Mouse (Mus musculus): ENCODE measurements around the gene Trio. TPM values are rescaled to one million over a fixed set of nuclear protein-coding genes. Genes with fewer than 3 reads are reported as not detected.

Trio gene
- polyA plus RNA-seq, 1 experiment = 47.5 TPM

DNA sequence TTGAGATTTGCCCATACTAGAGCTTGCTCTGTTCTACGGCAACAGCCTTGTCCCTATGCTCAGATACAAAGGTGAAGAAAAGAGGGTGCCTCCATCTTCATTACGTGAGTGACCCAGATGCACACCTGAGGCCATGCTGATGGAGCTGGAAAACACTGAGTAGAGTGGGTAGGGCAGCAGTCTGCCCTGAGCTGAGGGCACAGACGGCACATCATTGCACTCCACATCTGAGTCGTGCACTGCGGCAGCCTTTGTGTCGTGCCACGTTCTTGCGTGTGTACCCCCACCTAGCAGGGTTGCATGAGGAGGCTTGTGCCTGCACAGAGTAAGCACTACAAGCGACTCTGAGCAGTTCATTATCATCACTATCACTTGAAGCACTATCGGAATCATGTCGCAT lies 80.8 kb downstream of the Trio start:
- TF ChIP-seq POLR2A (IDR thresholded peaks at IDR 0.05; ENCODE audit: borderline replicate concordance, extremely low read depth, low read depth, low read length) = no peak
- no peak for TF ChIP-seq CTCF (IDR thresholded peaks at IDR 0.05; ENCODE audit: insufficient read depth, low read length)

DNA sequence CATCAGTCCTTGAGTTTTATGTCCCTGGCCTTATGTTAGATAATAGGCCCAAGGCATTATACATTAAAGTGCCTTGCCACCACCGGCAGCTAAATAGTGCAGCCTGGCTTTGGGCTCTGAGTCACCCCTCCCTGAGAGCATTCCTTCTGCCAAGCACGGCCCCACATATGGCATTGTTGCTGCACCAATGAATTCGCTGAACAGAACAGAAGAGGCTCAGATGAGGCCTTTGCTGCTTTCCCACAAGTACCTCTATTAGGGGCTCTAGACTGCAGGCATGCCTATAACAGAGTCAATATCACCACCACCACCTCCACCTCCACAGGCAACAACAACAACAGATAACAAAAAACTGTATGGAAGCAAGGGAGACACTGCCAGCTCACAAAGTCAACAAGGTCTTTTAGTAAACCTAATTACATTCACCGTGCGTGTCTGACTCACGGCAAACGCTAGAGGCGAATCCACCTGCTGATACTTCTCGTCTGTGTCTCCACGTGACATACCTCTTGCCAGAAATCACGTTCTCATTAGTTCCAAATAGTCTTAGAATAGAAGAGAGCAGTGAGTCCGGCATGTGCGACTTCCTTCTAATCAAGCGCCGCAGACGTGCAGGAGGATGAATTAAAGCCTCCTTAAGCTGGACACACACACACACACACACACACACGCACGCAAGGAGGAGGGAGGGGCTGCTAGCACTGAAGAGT lies 82.0 kb downstream of the Trio start:
- 55% methylated on average over 18 of the region's 18 CpGs for WGBS
- H3K4me3 ChIP-seq (replicated peaks; ENCODE audit: extremely low read depth, low read depth, low read length) = no peak overlapping the region
- peaks cover 9% of the 10 kb centered on the region for H3K4me1 ChIP-seq (ENCODE audit: control insufficient read depth, insufficient read depth, low read length)
- DNase-seq = no peak
- no peak for TF ChIP-seq CTCF (IDR thresholded peaks at IDR 0.05; ENCODE audit: insufficient read depth, low read length)
- TF ChIP-seq POLR2A (IDR thresholded peaks at IDR 0.05; ENCODE audit: borderline replicate concordance, extremely low read depth, low read depth, low read length) = no peak

More for the DNA sequence above, 80.8 kb downstream of the Trio start:
- H3K4me1 ChIP-seq (ENCODE audit: control insufficient read depth, insufficient read depth, low read length) = peaks cover 9% of the 10 kb centered on the region
- DNase-seq = no peak
- no peak overlapping the region for H3K4me3 ChIP-seq (replicated peaks; ENCODE audit: extremely low read depth, low read depth, low read length)
- WGBS = 89% methylated on average over 11 of the region's 11 CpGs

DNA sequence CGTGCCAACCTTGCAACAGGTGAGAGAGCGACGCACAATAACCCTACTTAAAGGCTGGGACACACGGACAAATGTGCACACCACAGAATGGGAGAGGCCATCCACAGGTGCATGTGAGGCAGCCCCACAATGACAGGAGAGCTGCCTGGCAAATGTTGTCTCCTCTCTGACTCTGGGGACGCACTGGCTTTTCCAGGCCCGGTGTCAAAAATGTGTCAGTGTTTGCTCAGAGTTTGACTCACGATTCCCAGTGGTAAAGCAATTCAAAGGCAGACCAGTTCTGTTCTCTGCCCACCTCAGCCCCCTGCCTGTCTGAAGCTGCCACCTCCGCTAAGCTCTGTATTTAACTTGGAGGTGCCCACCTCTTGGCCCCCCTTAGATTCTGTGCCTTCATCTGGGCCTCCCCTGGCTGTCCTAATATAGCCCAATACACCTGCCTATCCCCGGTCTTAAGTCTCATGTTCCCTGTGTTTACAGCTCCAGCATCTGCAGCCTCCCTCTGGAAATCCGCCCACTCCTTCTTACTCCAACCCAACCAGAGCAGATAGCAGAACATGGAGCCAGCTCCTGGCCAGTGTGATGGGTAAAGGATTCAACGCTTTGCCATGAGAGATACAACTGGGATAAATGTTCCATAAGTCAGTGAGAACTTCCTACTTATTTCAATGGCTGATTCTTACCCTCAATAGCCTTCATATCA lies 83.3 kb downstream of the Trio start:
- peaks cover 16% of the 10 kb centered on the region for H3K4me1 ChIP-seq (ENCODE audit: control insufficient read depth, insufficient read depth, low read length)

DNA sequence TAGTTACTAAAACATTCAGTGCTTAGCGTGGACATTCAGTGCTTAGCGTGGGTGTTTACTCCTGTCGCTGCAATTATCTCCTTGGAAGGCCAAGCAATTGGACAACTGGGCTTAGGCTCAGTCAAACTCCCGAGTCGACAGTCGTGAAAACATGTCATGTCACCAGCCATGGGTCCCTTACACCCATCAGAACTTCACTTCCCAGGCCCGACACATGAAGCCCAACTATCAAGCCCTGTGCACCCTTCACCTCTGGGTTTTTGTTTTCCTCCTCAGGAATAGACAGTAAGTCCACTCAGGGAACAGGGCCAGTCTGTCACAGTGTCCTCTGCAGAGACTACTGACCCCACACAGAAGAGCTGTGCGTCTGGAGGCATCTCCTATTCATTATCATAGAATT lies 84.2 kb downstream of the Trio start:
- WGBS = 47% methylated on average over 8 of the region's 8 CpGs
- TF ChIP-seq POLR2A (IDR thresholded peaks at IDR 0.05; ENCODE audit: borderline replicate concordance, extremely low read depth, low read depth, low read length) (no peak), CTCF (IDR thresholded peaks at IDR 0.05; ENCODE audit: insufficient read depth, low read length) (no peak)
- no peak for DNase-seq
- Histone ChIP-seq H3K4me3 (replicated peaks; ENCODE audit: extremely low read depth, low read depth, low read length) (no peak overlapping the region), H3K4me1 (ENCODE audit: control insufficient read depth, insufficient read depth, low read length) (peaks cover 21% of the 10 kb centered on the region)

More for the DNA sequence above, 83.3 kb downstream of the Trio start:
- no peak for TF ChIP-seq CTCF (IDR thresholded peaks at IDR 0.05; ENCODE audit: insufficient read depth, low read length)
- no peak for TF ChIP-seq POLR2A (IDR thresholded peaks at IDR 0.05; ENCODE audit: borderline replicate concordance, extremely low read depth, low read depth, low read length)
- WGBS = 68% methylated on average over 11 of the region's 11 CpGs
- no peak for DNase-seq
- H3K4me3 ChIP-seq (replicated peaks; ENCODE audit: extremely low read depth, low read depth, low read length) = no peak overlapping the region

DNA sequence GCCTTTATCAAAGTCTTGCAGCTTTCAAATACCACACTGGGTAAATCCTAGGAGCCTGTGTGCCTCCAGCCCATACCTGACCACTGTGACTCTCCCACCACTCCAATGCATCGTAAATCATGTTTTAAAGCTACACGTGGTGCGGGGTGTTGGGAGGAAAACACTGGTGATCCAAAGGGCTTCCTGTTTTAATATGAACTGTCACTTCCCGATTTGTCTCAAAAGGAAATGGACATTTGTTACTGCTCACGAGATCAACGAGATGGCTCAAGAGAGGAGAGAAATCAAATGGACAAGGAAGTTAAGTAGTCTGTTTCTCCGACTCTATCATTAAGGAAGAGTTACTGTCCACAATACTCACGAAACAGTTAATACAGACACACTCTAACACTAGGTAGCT lies 84.6 kb downstream of the Trio start:
- no peak overlapping the region for H3K4me3 ChIP-seq (replicated peaks; ENCODE audit: extremely low read depth, low read depth, low read length)
- TF ChIP-seq POLR2A (IDR thresholded peaks at IDR 0.05; ENCODE audit: borderline replicate concordance, extremely low read depth, low read depth, low read length) (no peak), CTCF (IDR thresholded peaks at IDR 0.05; ENCODE audit: insufficient read depth, low read length) (no peak)
- DNase-seq = no peak
- peaks cover 21% of the 10 kb centered on the region for H3K4me1 ChIP-seq (ENCODE audit: control insufficient read depth, insufficient read depth, low read length)
- 45% methylated on average over 8 of the region's 8 CpGs for WGBS

DNA sequence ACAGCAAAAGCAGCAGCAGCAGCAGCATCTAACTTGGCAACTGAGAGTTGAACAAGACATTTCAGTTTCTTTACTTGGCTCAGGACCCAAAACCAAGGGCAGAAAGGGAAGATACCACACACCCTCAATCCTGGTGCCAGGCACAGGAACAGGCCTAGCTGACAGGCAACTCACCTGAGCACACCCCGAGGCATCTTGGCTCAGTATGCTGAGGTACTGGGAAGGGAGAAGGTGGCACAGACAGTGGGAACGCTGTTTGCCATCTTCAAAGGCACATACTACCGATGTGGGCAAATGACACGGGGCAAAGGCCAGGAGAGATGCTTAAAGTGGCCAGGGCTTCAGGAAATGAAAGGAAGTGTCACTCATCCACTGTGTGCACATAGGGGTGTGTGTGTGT lies 85.6 kb downstream of the Trio start:
- no peak for DNase-seq
- peaks cover 21% of the 10 kb centered on the region for H3K4me1 ChIP-seq (ENCODE audit: control insufficient read depth, insufficient read depth, low read length)
- H3K4me3 ChIP-seq (replicated peaks; ENCODE audit: extremely low read depth, low read depth, low read length) = no peak overlapping the region
- TF ChIP-seq CTCF (IDR thresholded peaks at IDR 0.05; ENCODE audit: insufficient read depth, low read length) (no peak), POLR2A (IDR thresholded peaks at IDR 0.05; ENCODE audit: borderline replicate concordance, extremely low read depth, low read depth, low read length) (no peak)
- 79% methylated on average over 4 of the region's 4 CpGs for WGBS

DNA sequence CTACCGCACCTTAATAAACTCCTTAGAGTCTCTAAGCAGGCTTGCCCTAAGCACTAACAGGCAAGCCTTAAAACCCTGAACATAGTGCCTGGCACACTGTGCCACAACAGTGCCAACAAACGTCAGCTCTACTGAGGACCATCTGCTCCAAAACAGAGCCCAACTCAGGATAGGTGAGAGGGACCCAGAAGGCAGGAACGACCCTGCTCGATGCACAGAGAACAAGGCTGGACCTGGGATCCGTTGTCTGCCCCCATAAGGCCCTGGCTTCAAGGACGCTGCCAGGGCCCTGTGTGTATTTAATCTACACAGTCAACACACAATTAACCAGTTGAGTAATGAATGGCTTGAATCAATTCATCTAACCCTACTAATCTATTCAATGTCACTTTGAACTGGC lies 86.8 kb downstream of the Trio start:
- Histone ChIP-seq H3K4me1 (ENCODE audit: control insufficient read depth, insufficient read depth, low read length) (peaks cover 21% of the 10 kb centered on the region), H3K4me3 (replicated peaks; ENCODE audit: extremely low read depth, low read depth, low read length) (no peak overlapping the region)
- no peak for DNase-seq
- TF ChIP-seq POLR2A (IDR thresholded peaks at IDR 0.05; ENCODE audit: borderline replicate concordance, extremely low read depth, low read depth, low read length) (no peak), CTCF (IDR thresholded peaks at IDR 0.05; ENCODE audit: insufficient read depth, low read length) (no peak)
- WGBS = 67% methylated on average over 6 of the region's 6 CpGs

DNA sequence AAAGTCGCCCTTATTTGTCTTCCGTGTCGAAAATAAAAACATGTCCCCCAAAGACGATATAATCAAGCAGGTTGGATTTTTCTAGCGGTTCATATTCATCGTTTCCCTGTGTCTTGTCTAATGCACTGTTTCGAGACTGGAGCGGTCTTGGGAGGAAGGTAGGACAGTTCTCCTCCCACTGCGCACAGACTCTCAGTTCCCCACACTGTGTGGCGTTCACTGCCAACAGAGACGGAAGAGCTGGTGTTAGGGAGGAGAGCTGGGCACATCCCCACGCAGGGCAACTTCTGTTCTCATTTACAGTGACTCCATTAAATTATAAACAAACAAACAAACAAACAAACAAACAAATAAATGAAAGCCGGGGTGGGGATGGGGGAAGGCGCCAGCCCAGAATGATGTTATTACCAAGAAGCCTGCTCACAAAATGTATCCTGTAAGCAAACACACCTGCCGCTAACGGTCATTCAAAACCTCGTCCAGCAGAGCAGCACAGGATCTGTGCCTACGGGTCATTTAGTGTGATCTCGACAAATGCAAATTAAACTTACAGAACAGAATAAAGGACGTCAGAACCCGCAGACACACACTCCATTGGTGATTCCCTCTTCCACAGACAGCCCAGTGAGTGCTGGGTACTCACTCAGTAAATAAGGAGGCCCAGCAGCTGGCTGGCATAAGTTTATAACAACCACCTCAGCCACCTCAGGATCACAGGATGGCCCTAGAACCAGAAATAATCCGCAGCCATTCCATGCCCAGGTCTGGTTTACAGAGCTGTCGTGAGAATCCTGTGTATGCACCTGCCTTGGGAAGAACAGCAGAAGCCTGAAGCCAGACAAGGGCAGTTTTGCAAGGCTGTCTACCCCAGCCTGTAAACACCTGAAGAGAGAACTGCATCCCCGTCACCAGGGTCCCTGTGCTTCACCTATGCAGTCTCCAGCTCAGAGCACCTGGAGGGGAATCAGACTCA lies 87.5 kb downstream of the Trio start:
- 41% methylated on average over 24 of the region's 24 CpGs for WGBS
- no peak for DNase-seq
- H3K4me1 ChIP-seq (ENCODE audit: control insufficient read depth, insufficient read depth, low read length) = peaks cover 21% of the 10 kb centered on the region
- TF ChIP-seq CTCF (IDR thresholded peaks at IDR 0.05; ENCODE audit: insufficient read depth, low read length) = no peak
- TF ChIP-seq POLR2A (IDR thresholded peaks at IDR 0.05; ENCODE audit: borderline replicate concordance, extremely low read depth, low read depth, low read length) = no peak
- no peak overlapping the region for H3K4me3 ChIP-seq (replicated peaks; ENCODE audit: extremely low read depth, low read depth, low read length)
